Mouse (Mus musculus): ENCODE measurements at regions not wholly inside any gene's neighbourhood (a gene's known extent, or its start where the extent isn't known, plus 50 kb on each side); places are given as distances from the start of the nearest gene placed in this dataset.

DNA sequence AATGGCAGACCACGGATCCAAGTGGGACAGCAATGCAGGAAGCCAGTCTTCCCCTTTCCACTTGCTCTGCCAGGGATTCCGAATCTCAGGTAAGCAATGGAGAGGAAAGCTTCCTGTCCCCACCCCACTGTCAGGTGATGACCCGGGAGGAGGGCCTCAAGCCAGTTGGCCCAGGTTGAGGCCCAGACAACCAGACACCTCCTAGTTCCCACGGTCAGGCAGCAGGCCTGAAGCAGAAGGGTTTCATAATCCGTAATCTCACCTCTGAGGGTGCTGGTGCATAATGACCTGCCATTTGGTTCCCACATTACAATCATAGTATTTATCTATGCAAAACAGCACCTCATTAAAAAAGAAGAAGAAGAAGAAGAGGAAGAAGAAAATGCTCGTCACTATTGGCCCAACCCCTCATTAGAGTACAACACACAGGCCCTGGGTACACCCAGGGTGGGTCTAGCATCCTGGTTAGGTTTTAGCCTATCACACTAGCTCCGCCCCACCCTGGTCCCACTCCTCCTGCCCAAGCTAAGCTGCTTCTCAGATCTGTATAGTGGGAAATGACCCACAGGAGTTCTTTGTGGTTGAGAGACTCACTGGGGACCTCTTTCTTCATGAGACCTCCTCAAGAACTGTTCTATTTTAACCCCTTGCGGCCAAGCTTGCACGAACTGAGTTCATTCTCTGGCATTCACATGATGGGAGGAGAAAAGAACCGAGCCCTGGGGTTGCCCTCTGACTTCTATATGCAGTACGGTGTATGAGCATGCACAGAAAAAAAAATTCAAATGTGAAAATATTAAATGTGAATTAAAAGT lies 71.1 kb downstream of the Zfp36l1 start:
- Histone ChIP-seq H3K4me3 (ENCODE audit: low read depth, low read length) (no peak overlapping the region), H3K9ac (replicated peaks; ENCODE audit: low read length, poor library complexity, severe bottlenecking) (no peak overlapping the region), H3K27me3 (ENCODE audit: insufficient read depth, low read length) (no peaks in the 10 kb centered on the region), H3K36me3 (ENCODE audit: insufficient read depth, low read length) (no peaks in the 10 kb centered on the region), H3K4me2 (ENCODE audit: low read depth, low read length, poor library complexity, severe bottlenecking) (no peak overlapping the region), H3K27ac (ENCODE audit: low read depth, low read length) (no peak overlapping the region), H3K9me3 (ENCODE audit: low read length) (no peaks in the 10 kb centered on the region), H3K4me1 (ENCODE audit: insufficient read depth, low read length) (no peaks in the 10 kb centered on the region)
- no peak for TF ChIP-seq CTCF (IDR thresholded peaks at IDR 0.05)
- DNase-seq (ENCODE audit: low spot score) (no peak), ATAC-seq (ENCODE audit: low FRiP score) (no peak)
- WGBS = 86% methylated on average over 11 of the region's 11 CpGs

DNA sequence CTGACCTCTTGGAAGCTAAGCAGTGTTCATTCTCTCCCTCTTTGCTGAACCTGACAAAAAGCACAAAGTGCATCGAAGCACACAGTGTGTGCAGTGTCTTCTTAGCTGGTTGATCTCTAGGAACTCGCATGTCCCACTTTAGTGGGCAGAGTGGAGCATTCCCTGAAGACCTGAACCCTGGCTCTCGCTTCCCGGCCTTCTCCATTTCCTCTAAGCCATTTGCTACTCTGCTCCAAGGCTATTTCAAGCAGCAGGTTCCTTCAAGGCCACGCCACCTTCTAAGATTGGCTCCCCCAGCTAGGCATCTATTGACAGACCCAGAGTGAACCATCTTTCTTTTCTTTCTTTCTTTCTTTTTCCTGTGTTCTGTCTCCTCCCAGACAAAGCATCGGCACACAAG lies 71.8 kb downstream of the Zfp36l1 start:
- no peaks in the 10 kb centered on the region for H3K4me1 ChIP-seq (ENCODE audit: insufficient read depth, low read length)
- ATAC-seq (ENCODE audit: low FRiP score) (no peak), DNase-seq (ENCODE audit: low spot score) (no peak)
- H3K27ac ChIP-seq (ENCODE audit: low read depth, low read length) = no peak overlapping the region
- H3K27me3 ChIP-seq (ENCODE audit: insufficient read depth, low read length) = no peaks in the 10 kb centered on the region
- H3K9me3 ChIP-seq (ENCODE audit: low read length) = no peaks in the 10 kb centered on the region
- H3K4me3 ChIP-seq (ENCODE audit: low read depth, low read length) = no peak overlapping the region
- no peak for TF ChIP-seq CTCF (IDR thresholded peaks at IDR 0.05)
- no peaks in the 10 kb centered on the region for H3K36me3 ChIP-seq (ENCODE audit: insufficient read depth, low read length)
- no peak overlapping the region for H3K9ac ChIP-seq (replicated peaks; ENCODE audit: low read length, poor library complexity, severe bottlenecking)
- no peak overlapping the region for H3K4me2 ChIP-seq (ENCODE audit: low read depth, low read length, poor library complexity, severe bottlenecking)
- 91% methylated on average over 6 of the region's 6 CpGs for WGBS

DNA sequence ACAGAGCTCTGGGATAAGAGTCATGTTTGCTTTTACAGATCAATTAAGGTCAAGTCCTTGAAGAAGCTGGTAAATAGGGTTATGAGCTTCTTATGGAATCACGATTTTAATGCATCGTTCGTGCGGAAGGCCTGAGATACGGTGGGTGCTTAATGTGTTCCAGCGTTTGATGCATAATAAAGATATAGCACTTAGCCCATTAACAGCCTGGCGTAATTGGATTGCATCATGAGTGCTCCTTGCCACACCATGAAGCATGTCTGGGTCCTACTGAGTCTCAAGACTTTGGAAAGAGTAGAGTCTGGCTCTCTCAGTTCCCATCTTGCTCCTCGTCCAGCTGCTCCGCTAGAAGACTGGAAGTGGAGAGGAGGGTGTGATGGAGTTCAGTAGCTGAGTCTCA lies 72.6 kb downstream of the Zfp36l1 start:
- Histone ChIP-seq H3K36me3 (ENCODE audit: insufficient read depth, low read length) (no peaks in the 10 kb centered on the region), H3K27me3 (ENCODE audit: insufficient read depth, low read length) (no peaks in the 10 kb centered on the region), H3K4me3 (ENCODE audit: low read depth, low read length) (no peak overlapping the region), H3K9ac (replicated peaks; ENCODE audit: low read length, poor library complexity, severe bottlenecking) (no peak overlapping the region), H3K4me2 (ENCODE audit: low read depth, low read length, poor library complexity, severe bottlenecking) (no peak overlapping the region), H3K4me1 (ENCODE audit: insufficient read depth, low read length) (no peaks in the 10 kb centered on the region), H3K27ac (ENCODE audit: low read depth, low read length) (no peak overlapping the region), H3K9me3 (ENCODE audit: low read length) (no peaks in the 10 kb centered on the region)
- TF ChIP-seq CTCF (IDR thresholded peaks at IDR 0.05) = no peak
- WGBS = 89% methylated on average over 9 of the region's 9 CpGs
- ATAC-seq (ENCODE audit: low FRiP score) (no peak), DNase-seq (ENCODE audit: low spot score) (no peak)

- 79% methylated on average over 1 of the region's 1 CpGs for WGBS
- Histone ChIP-seq H3K4me1 (ENCODE audit: insufficient read depth, low read length) (no peaks in the 10 kb centered on the region), H3K27me3 (ENCODE audit: insufficient read depth, low read length) (no peaks in the 10 kb centered on the region), H3K9ac (replicated peaks; ENCODE audit: low read length, poor library complexity, severe bottlenecking) (no peak overlapping the region), H3K4me2 (ENCODE audit: low read depth, low read length, poor library complexity, severe bottlenecking) (no peak overlapping the region), H3K27ac (ENCODE audit: low read depth, low read length) (no peak overlapping the region), H3K9me3 (ENCODE audit: low read length) (no peaks in the 10 kb centered on the region), H3K36me3 (ENCODE audit: insufficient read depth, low read length) (no peaks in the 10 kb centered on the region), H3K4me3 (ENCODE audit: low read depth, low read length) (no peak overlapping the region)
- no peak for ATAC-seq (ENCODE audit: low FRiP score)
- no peak for TF ChIP-seq CTCF (IDR thresholded peaks at IDR 0.05)
- no peak for DNase-seq (ENCODE audit: low spot score)
These were observed 73.7 kb downstream of the Zfp36l1 start for GRCm38 (mm10) chr12:80039150-80039549.

DNA sequence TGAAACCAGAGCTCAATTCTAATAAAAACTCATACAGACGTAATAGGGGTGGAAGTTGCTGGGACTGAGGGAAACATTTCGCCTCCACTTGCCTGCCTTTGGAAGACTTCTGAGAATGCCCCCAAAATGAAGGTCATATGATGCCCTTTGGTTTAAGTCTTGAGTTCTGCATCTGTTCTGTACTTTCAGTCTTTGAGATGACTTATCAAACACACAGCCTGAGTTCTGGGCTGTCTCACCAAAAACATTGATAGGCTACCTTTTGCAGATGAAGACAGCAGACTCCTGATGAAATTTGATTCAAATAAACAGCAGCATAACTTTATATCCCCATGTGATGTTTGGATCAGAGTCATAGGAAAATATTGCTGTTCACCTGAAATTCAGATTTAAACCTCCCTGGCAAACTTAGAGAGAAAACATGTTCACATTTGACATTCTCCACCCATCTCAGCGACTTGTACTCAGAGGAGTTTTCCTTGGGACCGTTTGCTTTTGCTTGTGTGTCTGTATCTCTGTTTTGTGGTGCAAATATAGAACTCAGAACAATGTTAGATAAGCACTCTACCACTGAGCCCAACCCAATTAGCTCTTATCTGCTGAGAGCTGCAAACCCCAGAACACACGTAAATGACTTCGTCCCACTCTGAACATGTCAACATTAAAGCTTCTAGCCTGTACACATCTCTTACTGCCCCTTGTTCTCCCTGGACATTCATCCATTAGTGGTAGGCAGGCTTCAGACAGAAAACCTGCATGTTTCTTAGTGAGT lies 77.1 kb downstream of the Zfp36l1 start:
- H3K4me2 ChIP-seq (ENCODE audit: low read depth, low read length, poor library complexity, severe bottlenecking) = no peak overlapping the region
- no peak for DNase-seq (ENCODE audit: low spot score)
- no peak for TF ChIP-seq CTCF (IDR thresholded peaks at IDR 0.05)
- no peak overlapping the region for H3K4me3 ChIP-seq (ENCODE audit: low read depth, low read length)
- no peaks in the 10 kb centered on the region for H3K36me3 ChIP-seq (ENCODE audit: insufficient read depth, low read length)
- H3K9ac ChIP-seq (replicated peaks; ENCODE audit: low read length, poor library complexity, severe bottlenecking) = no peak overlapping the region
- no peaks in the 10 kb centered on the region for H3K9me3 ChIP-seq (ENCODE audit: low read length)
- ATAC-seq (ENCODE audit: low FRiP score) = no peak
- no peak overlapping the region for H3K27ac ChIP-seq (ENCODE audit: low read depth, low read length)
- H3K27me3 ChIP-seq (ENCODE audit: insufficient read depth, low read length) = no peaks in the 10 kb centered on the region
- 84% methylated on average over 6 of the region's 6 CpGs for WGBS
- no peaks in the 10 kb centered on the region for H3K4me1 ChIP-seq (ENCODE audit: insufficient read depth, low read length)

DNA sequence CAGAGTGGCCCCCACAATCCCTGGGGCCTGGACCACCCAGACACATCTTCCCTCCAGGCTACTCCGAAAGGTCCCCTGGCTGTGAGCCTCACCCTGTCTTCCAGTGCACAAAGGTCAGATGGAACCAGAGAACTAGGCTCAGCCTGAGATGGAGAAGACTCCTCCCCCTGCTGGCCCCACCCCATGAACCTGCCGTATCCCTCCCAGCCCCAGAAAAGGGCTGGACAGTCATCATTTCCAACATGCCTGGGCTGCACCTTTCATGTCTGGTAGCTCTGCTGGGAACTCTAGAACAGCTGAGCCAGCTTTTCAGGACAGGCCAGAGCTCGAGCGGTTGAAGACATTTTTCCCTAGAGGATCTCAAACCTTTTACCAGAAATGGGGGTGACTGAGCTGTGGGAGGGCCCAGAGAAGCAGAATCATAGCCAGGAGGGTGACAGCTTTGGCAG lies 77.8 kb downstream of the Zfp36l1 start:
- ATAC-seq (ENCODE audit: low FRiP score) (no peak), DNase-seq (ENCODE audit: low spot score) (no peak)
- no peaks in the 10 kb centered on the region for H3K36me3 ChIP-seq (ENCODE audit: insufficient read depth, low read length)
- H3K4me3 ChIP-seq (ENCODE audit: low read depth, low read length) = no peak overlapping the region
- no peak overlapping the region for H3K9ac ChIP-seq (replicated peaks; ENCODE audit: low read length, poor library complexity, severe bottlenecking)
- no peak overlapping the region for H3K4me2 ChIP-seq (ENCODE audit: low read depth, low read length, poor library complexity, severe bottlenecking)
- WGBS = 67% methylated on average over 4 of the region's 4 CpGs
- no peaks in the 10 kb centered on the region for H3K4me1 ChIP-seq (ENCODE audit: insufficient read depth, low read length)
- no peaks in the 10 kb centered on the region for H3K9me3 ChIP-seq (ENCODE audit: low read length)
- H3K27ac ChIP-seq (ENCODE audit: low read depth, low read length) = no peak overlapping the region
- H3K27me3 ChIP-seq (ENCODE audit: insufficient read depth, low read length) = no peaks in the 10 kb centered on the region
- TF ChIP-seq CTCF (IDR thresholded peaks at IDR 0.05) = no peak

Data from midbrain, postnatal 0 days (tissue).